Comparison of ENCODE assay signal across 16 mouse cellular contexts in the genomic region with DNA sequence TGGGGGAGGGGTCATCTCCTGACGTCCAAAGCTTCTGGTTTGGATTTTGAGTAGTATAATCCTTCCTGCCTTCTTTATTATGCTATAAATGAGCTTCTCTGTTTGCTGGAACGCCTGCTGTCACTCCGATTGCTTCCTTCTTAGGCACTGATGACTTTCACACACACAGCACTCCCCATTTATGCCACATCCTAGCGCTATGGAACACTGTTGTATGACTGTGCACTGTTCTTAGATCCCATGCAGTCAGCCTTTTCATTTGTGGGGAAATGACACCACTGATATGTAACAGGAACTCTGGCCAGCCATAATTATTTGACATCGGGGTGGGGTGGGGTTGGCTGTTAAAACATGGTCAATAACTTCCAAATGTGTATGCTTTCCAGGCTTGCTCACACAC.
"Had no signal": no experiment of that assay in that cellular context is flagged by ENCODE, and none has a peak within 500 bp of the region (broad histone marks: within the 10 kb centered on the region; RNA-seq: fewer than 3 reads in every experiment).

No protein-coding gene starts in this region.

- H3K27me3 ChIP-seq: hindbrain, embryonic 15.5 days; liver, embryonic 13.5 days; liver, embryonic 15.5 days had no signal

- H3K9me3 ChIP-seq: heart, embryonic 10.5 days; heart, embryonic 13.5 days; heart, embryonic 15.5 days; hindbrain, embryonic 13.5 days; hindbrain, embryonic 15.5 days; kidney, embryonic 15.5 days; liver, embryonic 13.5 days; liver, embryonic 15.5 days had no signal

- H3K27ac ChIP-seq: heart, embryonic 10.5 days; heart, embryonic 13.5 days; heart, embryonic 15.5 days; hindbrain, embryonic 13.5 days; hindbrain, embryonic 15.5 days; hindbrain, postnatal 0 days; kidney, embryonic 15.5 days; kidney, postnatal 0 days; liver, embryonic 13.5 days; liver, embryonic 15.5 days had no signal

- H3K4me1 ChIP-seq: liver, embryonic 13.5 days; liver, embryonic 15.5 days had no signal

- DNase-seq: gastrocnemius, postnatal 36 days; heart, postnatal 14 days; layer of hippocampus, adult 9-11 months; layer of hippocampus, postnatal 36 days; liver; liver, embryonic 13.5 days had no signal

- H3K4me3 ChIP-seq: heart, embryonic 10.5 days; heart, embryonic 13.5 days; heart, embryonic 15.5 days; hindbrain, embryonic 13.5 days; hindbrain, embryonic 15.5 days; kidney, embryonic 15.5 days; liver, embryonic 13.5 days; liver, embryonic 15.5 days had no signal

- H3K9ac ChIP-seq: heart, embryonic 13.5 days; heart, embryonic 15.5 days; hindbrain, embryonic 13.5 days; hindbrain, embryonic 15.5 days; kidney, embryonic 15.5 days; liver, embryonic 13.5 days; liver, embryonic 15.5 days had no signal

- ATAC-seq: hindbrain, postnatal 0 days had no signal

- H3K36me3 ChIP-seq: heart, embryonic 10.5 days; heart, embryonic 13.5 days; heart, embryonic 15.5 days; hindbrain, embryonic 13.5 days; hindbrain, embryonic 15.5 days; kidney, embryonic 15.5 days; liver, embryonic 13.5 days; liver, embryonic 15.5 days had no signal

- H3K4me2 ChIP-seq: heart, embryonic 13.5 days; heart, embryonic 15.5 days; hindbrain, embryonic 13.5 days; hindbrain, embryonic 15.5 days; kidney, embryonic 15.5 days; liver, embryonic 11.5 days; liver, embryonic 13.5 days; liver, embryonic 15.5 days had no signal
